Mouse (Mus musculus): ENCODE measurements around the gene Slc35c2. TPM values are rescaled to one million over a fixed set of nuclear protein-coding genes. Genes with fewer than 3 reads are reported as not detected.
A peak's percentile ranks its signal among the peaks of the same experiment; 100 is the strongest.

The Slc35c2 gene
- 60.8 and 65.2 TPM in 2 replicates for polyA plus RNA-seq (2014; fragmentation: Nextera tagmentation; extraction: Ambion mirVana)

DNA sequence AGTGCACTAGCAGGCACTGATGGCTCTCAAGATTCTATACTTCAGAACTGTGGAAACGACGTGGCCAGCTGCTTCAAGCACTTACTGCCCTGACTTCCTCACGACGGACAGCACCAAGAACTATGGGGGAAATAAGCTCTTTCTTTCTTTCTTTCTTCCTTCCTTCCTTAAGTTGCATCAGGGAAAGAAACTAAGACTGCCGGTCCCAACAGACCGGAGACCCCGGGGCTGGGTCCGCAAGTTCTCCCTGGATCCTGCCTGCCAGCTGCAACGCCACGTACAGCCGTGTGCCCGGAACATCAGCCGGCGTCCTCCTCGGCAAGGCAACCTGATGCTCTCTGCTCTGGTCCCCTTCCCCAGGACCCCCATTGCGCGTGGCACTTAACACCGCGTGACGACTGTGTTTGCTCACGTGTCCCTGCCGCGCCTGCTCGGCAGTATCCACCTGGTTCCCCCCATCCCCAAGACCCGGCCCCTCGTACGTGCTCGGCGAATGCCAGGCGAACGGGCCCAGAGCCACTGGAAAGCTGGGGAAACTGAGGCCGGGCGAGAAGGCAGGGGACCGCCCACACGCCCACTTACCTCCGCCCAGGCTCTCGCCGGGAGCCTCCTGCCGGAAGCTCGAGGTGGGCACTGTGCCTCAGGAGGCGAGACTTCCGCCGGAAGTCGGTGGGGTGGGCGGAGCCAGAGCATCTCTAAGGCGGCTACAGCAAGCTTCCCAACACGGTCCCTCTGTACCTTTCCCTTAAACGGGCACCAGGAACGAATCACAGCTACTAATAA is at the start of gene Slc35c2:
Gene Slc35c2, minus strand, starts transcription at position 668 of the 783 bp plus-strand sequence.
- no peaks in the 10 kb centered on the region for H3K27me3 ChIP-seq (ENCODE audit: control insufficient read depth, insufficient read depth, low read length)
- WGBS = 1% methylated on average over 49 of the region's 49 CpGs
- peak within 1 kb of the TSS; percentile 71 for H3K4me3 ChIP-seq (replicated peaks; ENCODE audit: low read depth, low read length)
- peak within 1 kb of the TSS; percentile 98 for H3K4me2 ChIP-seq (ENCODE audit: low read length)
- ATAC-seq (ENCODE audit: low FRiP score, low TSS enrichment) (peak; percentile 90), DNase-seq (peak; percentile 97)
- H3K36me3 ChIP-seq (ENCODE audit: control insufficient read depth, insufficient read depth, low read length) = peaks cover 38% of the 10 kb centered on the region
- H3K9ac ChIP-seq (replicated peaks; ENCODE audit: low read length) = peak within 1 kb of the TSS; percentile 68
- H3K9me3 ChIP-seq (ENCODE audit: control insufficient read depth, low read length) = no peaks in the 10 kb centered on the region
- peak within 1 kb of the TSS; percentile 72 for H3K27ac ChIP-seq (replicated peaks; ENCODE audit: low read depth, low read length)
- H3K4me1 ChIP-seq (ENCODE audit: control insufficient read depth, insufficient read depth, low read length) = peaks cover 16% of the 10 kb centered on the region

GRCm38 (mm10) chr2:165337191-165337590 is 49.5 kb upstream of the Slc35c2 start:
- Histone ChIP-seq H3K9me3 (ENCODE audit: control insufficient read depth, low read length) (no peaks in the 10 kb centered on the region), H3K4me1 (ENCODE audit: control insufficient read depth, insufficient read depth, low read length) (no peaks in the 10 kb centered on the region), H3K27me3 (ENCODE audit: control insufficient read depth, insufficient read depth, low read length) (no peaks in the 10 kb centered on the region), H3K36me3 (ENCODE audit: control insufficient read depth, insufficient read depth, low read length) (no peaks in the 10 kb centered on the region), H3K9ac (replicated peaks; ENCODE audit: low read length) (no peak overlapping the region), H3K4me2 (ENCODE audit: low read length) (no peak overlapping the region), H3K27ac (replicated peaks; ENCODE audit: low read depth, low read length) (no peak overlapping the region), H3K4me3 (replicated peaks; ENCODE audit: low read depth, low read length) (no peak overlapping the region)
- ATAC-seq (ENCODE audit: low FRiP score, low TSS enrichment) = no peak
- 10% methylated on average over 3 of the region's 3 CpGs for WGBS
- peak; percentile 66 for DNase-seq

- 37% methylated on average over 14 of the region's 14 CpGs for WGBS
- Histone ChIP-seq H3K4me1 (ENCODE audit: control insufficient read depth, insufficient read depth, low read length) (peaks cover 4% of the 10 kb centered on the region; the same call in 1 of the 2 replicates), H3K9me3 (ENCODE audit: control insufficient read depth, low read length) (no peaks in the 10 kb centered on the region), H3K4me3 (replicated peaks; ENCODE audit: low read depth, low read length) (no peak overlapping the region), H3K27me3 (ENCODE audit: control insufficient read depth, insufficient read depth, low read length) (no peaks in the 10 kb centered on the region; the same call in 1 of the 2 replicates), H3K36me3 (ENCODE audit: control insufficient read depth, insufficient read depth, low read length) (no peaks in the 10 kb centered on the region), H3K9ac (replicated peaks; ENCODE audit: low read length) (no peak overlapping the region), H3K4me2 (ENCODE audit: low read length) (no peak overlapping the region), H3K27ac (replicated peaks; ENCODE audit: low read depth, low read length) (no peak overlapping the region)
- DNase-seq (no peak), ATAC-seq (ENCODE audit: low FRiP score, low TSS enrichment) (no peak)
Observed at GRCm38 (mm10) chr2:165332610-165333210, 45.0 kb upstream of the Slc35c2 start.

DNA sequence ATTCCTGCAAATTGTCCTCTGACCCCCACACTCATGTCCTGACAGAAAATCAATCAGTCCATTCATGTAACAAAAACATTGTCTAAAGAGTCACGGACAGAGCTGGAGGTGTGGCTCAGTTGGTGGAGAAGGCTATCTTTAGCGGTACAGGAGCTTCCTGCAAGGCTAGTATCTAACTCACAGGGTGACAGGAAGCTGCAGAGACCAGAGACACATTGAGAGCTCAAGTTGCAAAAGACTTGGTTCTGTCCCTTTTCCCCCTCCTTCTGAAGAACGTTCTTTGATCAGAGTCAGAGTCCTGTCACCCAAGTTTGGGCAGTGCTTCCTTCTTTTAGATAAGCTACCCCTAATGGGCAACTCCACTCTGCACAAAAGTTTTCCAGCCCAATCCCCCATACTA is 42.0 kb upstream of the Slc35c2 start:
- no peak overlapping the region for H3K4me3 ChIP-seq (replicated peaks; ENCODE audit: low read depth, low read length)
- H3K4me1 ChIP-seq (ENCODE audit: control insufficient read depth, insufficient read depth, low read length) = peaks cover 20% of the 10 kb centered on the region
- no peaks in the 10 kb centered on the region; the same call in 1 of the 2 replicates for H3K27me3 ChIP-seq (ENCODE audit: control insufficient read depth, insufficient read depth, low read length)
- 65% methylated on average over 3 of the region's 3 CpGs for WGBS
- H3K27ac ChIP-seq (replicated peaks; ENCODE audit: low read depth, low read length) = no peak overlapping the region
- H3K9me3 ChIP-seq (ENCODE audit: control insufficient read depth, low read length) = no peaks in the 10 kb centered on the region
- H3K36me3 ChIP-seq (ENCODE audit: control insufficient read depth, insufficient read depth, low read length) = no peaks in the 10 kb centered on the region
- ATAC-seq (ENCODE audit: low FRiP score, low TSS enrichment) (no peak), DNase-seq (no peak)
- no peak overlapping the region for H3K9ac ChIP-seq (replicated peaks; ENCODE audit: low read length)
- H3K4me2 ChIP-seq (ENCODE audit: low read length) = no peak overlapping the region

- Histone ChIP-seq H3K27me3 (ENCODE audit: control insufficient read depth, insufficient read depth, low read length) (no peaks in the 10 kb centered on the region; the same call in 1 of the 2 replicates), H3K9me3 (ENCODE audit: control insufficient read depth, low read length) (no peaks in the 10 kb centered on the region), H3K4me1 (ENCODE audit: control insufficient read depth, insufficient read depth, low read length) (peaks cover 30% of the 10 kb centered on the region), H3K9ac (replicated peaks; ENCODE audit: low read length) (no peak overlapping the region), H3K36me3 (ENCODE audit: control insufficient read depth, insufficient read depth, low read length) (no peaks in the 10 kb centered on the region), H3K4me2 (ENCODE audit: low read length) (no peak overlapping the region), H3K27ac (replicated peaks; ENCODE audit: low read depth, low read length) (no peak overlapping the region), H3K4me3 (replicated peaks; ENCODE audit: low read depth, low read length) (no peak overlapping the region)
- ATAC-seq (ENCODE audit: low FRiP score, low TSS enrichment) (no peak), DNase-seq (no peak)
- 82% methylated on average over 5 of the region's 5 CpGs for WGBS
Observed at GRCm38 (mm10) chr2:165328746-165329145, 41.1 kb upstream of the Slc35c2 start.

DNA sequence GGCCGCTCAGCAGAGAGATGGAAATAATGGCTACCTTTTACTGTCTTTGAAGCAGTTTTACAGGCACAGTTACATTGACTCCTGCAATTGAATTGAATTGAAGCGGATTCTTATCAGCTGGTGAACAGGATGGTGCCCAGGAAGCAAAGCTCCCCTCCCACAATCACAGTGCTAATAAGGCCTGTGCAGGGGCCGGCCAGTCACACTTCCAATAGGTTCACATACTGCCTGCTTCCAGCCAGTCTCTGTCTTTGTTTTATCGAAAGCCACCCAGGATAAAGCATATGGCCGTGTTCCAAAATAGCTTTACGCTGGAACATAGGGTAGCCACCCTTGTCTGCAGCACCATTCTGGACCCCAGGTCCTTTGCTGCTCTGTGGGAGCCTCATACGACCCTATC is 39.7 kb upstream of the Slc35c2 start:
- H3K4me2 ChIP-seq (ENCODE audit: low read length) = peak overlapping the region; percentile 94
- peaks cover 34% of the 10 kb centered on the region for H3K4me1 ChIP-seq (ENCODE audit: control insufficient read depth, insufficient read depth, low read length)
- H3K9me3 ChIP-seq (ENCODE audit: control insufficient read depth, low read length) = no peaks in the 10 kb centered on the region
- no peaks in the 10 kb centered on the region; the same call in 1 of the 2 replicates for H3K36me3 ChIP-seq (ENCODE audit: control insufficient read depth, insufficient read depth, low read length)
- peak overlapping the region; percentile 92 for H3K4me3 ChIP-seq (replicated peaks; ENCODE audit: low read depth, low read length)
- H3K27me3 ChIP-seq (ENCODE audit: control insufficient read depth, insufficient read depth, low read length) = no peaks in the 10 kb centered on the region; the same call in 1 of the 2 replicates
- peak overlapping the region; percentile 89 for H3K9ac ChIP-seq (replicated peaks; ENCODE audit: low read length)
- peak overlapping the region; percentile 90 for H3K27ac ChIP-seq (replicated peaks; ENCODE audit: low read depth, low read length)
- ATAC-seq (ENCODE audit: low FRiP score, low TSS enrichment) (no peak), DNase-seq (peak; percentile 60)
- WGBS = 37% methylated on average over 7 of the region's 7 CpGs

GRCm38 (mm10) chr2:165326304-165327190 is 38.9 kb upstream of the Slc35c2 start, which contains the start of gene Elmo2:
TSS of gene Elmo2 (minus strand) at chr2:165326479.
- DNase-seq (peak; percentile 98), ATAC-seq (ENCODE audit: low FRiP score, low TSS enrichment) (peak; percentile 98)
- Histone ChIP-seq H3K4me1 (ENCODE audit: control insufficient read depth, insufficient read depth, low read length) (peaks cover 39% of the 10 kb centered on the region), H3K9me3 (ENCODE audit: control insufficient read depth, low read length) (no peaks in the 10 kb centered on the region), H3K4me2 (ENCODE audit: low read length) (peak within 1 kb of the TSS; percentile 94), H3K27me3 (ENCODE audit: control insufficient read depth, insufficient read depth, low read length) (no peaks in the 10 kb centered on the region; the same call in 1 of the 2 replicates), H3K36me3 (ENCODE audit: control insufficient read depth, insufficient read depth, low read length) (no peaks in the 10 kb centered on the region; the same call in 1 of the 2 replicates), H3K27ac (replicated peaks; ENCODE audit: low read depth, low read length) (peak within 1 kb of the TSS; percentile 90), H3K9ac (replicated peaks; ENCODE audit: low read length) (peak within 1 kb of the TSS; percentile 89), H3K4me3 (replicated peaks; ENCODE audit: low read depth, low read length) (peak within 1 kb of the TSS; percentile 92)
- WGBS = under 1% methylated on average over 55 of the region's 55 CpGs

Data from midbrain, embryonic 14.5 days (tissue).